Mouse (Mus musculus): ENCODE results near the gene Ruvbl2. TPM values are rescaled to one million over a fixed set of nuclear protein-coding genes. Genes with fewer than 3 reads are reported as not detected.
"Not testable (repeated sequence)": the region's sequence is repeated elsewhere in the genome, so short reads cannot be mapped to it uniquely, and the experiment has no call there.

Ruvbl2 gene
- total and polyA plus RNA-seq, 3 experiments: 253 to 277 (median 267) TPM

- H3K9me3 ChIP-seq (replicated peaks; ENCODE audit: low read length); H3K27me3 ChIP-seq (replicated peaks); DNase-seq (ENCODE audit: extremely low read depth); H3K4me2 ChIP-seq (ENCODE audit: insufficient read depth, low read depth, poor library complexity, severe bottlenecking); dilution Hi-C loops (cut with MboI; ENCODE audit: extremely low pct_ligation_motif_present, extremely low pct_unique_long_range_greater_than_20kb, low sequenced_read_pairs): not testable (repeated sequence)
- in situ Hi-C loops (cut with MboI; ENCODE audit: low pct_ligation_motif_present, low pct_unique_long_range_greater_than_20kb, low sequenced_read_pairs): loop anchor here (10.0 kb wide), 1 partner anchor 92 kb away; no protein-coding TSS in a partner anchor
- Histone ChIP-seq H3K4me1 (ENCODE audit: control insufficient read depth in 1 of 2, insufficient read depth in 2 of 2) (peaks cover 0 to 24% of the 10 kb centered on the region in 2 experiments; a peak in 2 of 4 replicates), H3K79me2 (replicated peaks; ENCODE audit: control insufficient read depth, extremely low read depth, insufficient read depth, poor library complexity, severe bottlenecking) (peaks cover 39% of the 10 kb centered on the region), H3K9ac (ENCODE audit: insufficient read depth, low read depth) (peak overlapping the region; percentile 68), H3K27ac (ENCODE audit: insufficient read depth, low read depth) (peak overlapping the region; percentile 74; the same call in 1 of the 2 replicates), H3K36me3 (replicated peaks in 1 of 2; ENCODE audit: control insufficient read depth in 1 of 2, insufficient read depth in 1 of 2, low read length in 1 of 2) (peaks cover 19 to 32% of the 10 kb centered on the region in 2 experiments), H3K4me3 (replicated peaks in 1 of 3; ENCODE audit: low read depth in 2 of 3, low read length in 2 of 3, poor library complexity in 1 of 3) (peak overlapping the region; percentile 61 to 89 (median 64))
- TF ChIP-seq CTCF (conservative IDR thresholded peaks at IDR 0.05 in 1 of 2, IDR thresholded peaks at IDR 0.05 in 1 of 2; ENCODE audit: low read depth in 2 of 2, low read length in 2 of 2): peak in 1 of 2 experiments; percentile 30; a peak in 2 of 4 replicates
Measured at GRCm38 (mm10) chr7:45396337-45396775, 41.5 kb downstream of the Ruvbl2 start.

GRCm38 (mm10) chr7:45395578-45396336 is 42.1 kb downstream of the Ruvbl2 start, which contains the start of gene Snrnp70:
Gene Snrnp70, minus strand, starts transcription at chr7:45395742.
- Histone ChIP-seq H3K4me3 (replicated peaks in 1 of 3; ENCODE audit: low read depth in 2 of 3, low read length in 2 of 3, poor library complexity in 1 of 3) (peak within 1 kb of the TSS; percentile 78 to 97 (median 89)), H3K4me1 (ENCODE audit: control insufficient read depth in 1 of 2, insufficient read depth in 2 of 2) (peaks cover 0 to 24% of the 10 kb centered on the region in 2 experiments; a peak in 2 of 4 replicates), H3K79me2 (replicated peaks; ENCODE audit: control insufficient read depth, extremely low read depth, insufficient read depth, poor library complexity, severe bottlenecking) (peaks cover 42% of the 10 kb centered on the region), H3K4me2 (ENCODE audit: insufficient read depth, low read depth, poor library complexity, severe bottlenecking) (peak within 1 kb of the TSS; percentile 87), H3K27ac (ENCODE audit: insufficient read depth, low read depth) (peak within 1 kb of the TSS; percentile 74), H3K27me3 (replicated peaks) (no peaks in the 10 kb centered on the region), H3K36me3 (replicated peaks in 1 of 2; ENCODE audit: control insufficient read depth in 1 of 2, insufficient read depth in 1 of 2, low read length in 1 of 2) (peaks cover 21 to 35% of the 10 kb centered on the region in 2 experiments), H3K9ac (ENCODE audit: insufficient read depth, low read depth) (peak within 1 kb of the TSS; percentile 84), H3K9me3 (replicated peaks; ENCODE audit: low read length) (no peaks in the 10 kb centered on the region)
- in situ Hi-C loops (cut with MboI; ENCODE audit: low pct_ligation_motif_present, low pct_unique_long_range_greater_than_20kb, low sequenced_read_pairs): loop anchor here (10.0 kb wide), 1 partner anchor 91 kb away; no protein-coding TSS in a partner anchor
- dilution Hi-C loops (cut with MboI; ENCODE audit: extremely low pct_ligation_motif_present, extremely low pct_unique_long_range_greater_than_20kb, low sequenced_read_pairs): no loop called here
- DNase-seq (ENCODE audit: extremely low read depth): peak; percentile 100
- TF ChIP-seq SIN3A (IDR thresholded peaks at IDR 0.05; ENCODE audit: low read length) (peak; percentile 92), BHLHE40 (IDR thresholded peaks at IDR 0.05; ENCODE audit: low read depth, low read length) (0 out of 2 replicates have a peak, but pooled peaks have one; percentile 16), ZC3H11A (IDR thresholded peaks at IDR 0.05; ENCODE audit: low read depth, low read length) (no peak), CTCF (conservative IDR thresholded peaks at IDR 0.05 in 1 of 2, IDR thresholded peaks at IDR 0.05 in 1 of 2; ENCODE audit: low read depth in 2 of 2, low read length in 2 of 2) (no peak), MXI1 (IDR thresholded peaks at IDR 0.05; ENCODE audit: low read depth, low read length) (peak; percentile 76), MEF2A (IDR thresholded peaks at IDR 0.05; ENCODE audit: borderline replicate concordance, low read depth, low read length) (peak; percentile 22; the same call in 1 of the 2 replicates), UBTF (IDR thresholded peaks at IDR 0.05; ENCODE audit: low read depth, low read length) (no peak), ETS1 (conservative IDR thresholded peaks at IDR 0.05; ENCODE audit: low read depth, low read length) (peak; percentile 39), USF2 (conservative IDR thresholded peaks at IDR 0.05; ENCODE audit: low read depth, low read length) (no peak), SMC3 (IDR thresholded peaks at IDR 0.05; ENCODE audit: low read depth, low read length) (no peak), JUN (IDR thresholded peaks at IDR 0.05; ENCODE audit: insufficient read depth, low read depth, low read length) (no peak), RCOR1 (conservative IDR thresholded peaks at IDR 0.05; ENCODE audit: low read depth, low read length) (0 out of 2 replicates have a peak, but pooled peaks have one; percentile 37), ZMIZ1 (IDR thresholded peaks at IDR 0.05; ENCODE audit: low read depth, low read length) (peak; percentile 89), USF1 (IDR thresholded peaks at IDR 0.05; ENCODE audit: low read depth, low read length) (no peak), RAD21 (IDR thresholded peaks at IDR 0.05; ENCODE audit: low read depth, low read length) (no peak), E2F4 (IDR thresholded peaks at IDR 0.05; ENCODE audit: insufficient replicate concordance, low read depth, low read length) (0 out of 2 replicates have a peak, but pooled peaks have one; percentile 81), MAZ (IDR thresholded peaks at IDR 0.05; ENCODE audit: low read depth, low read length) (peak; percentile 63; the same call in 1 of the 2 replicates), GABPA (IDR thresholded peaks at IDR 0.05; ENCODE audit: insufficient replicate concordance, low read depth, low read length) (no peak), MYC (IDR thresholded peaks at IDR 0.05; ENCODE audit: low read depth, low read length) (peak; percentile 75), POLR2A (IDR thresholded peaks at IDR 0.05; ENCODE audit: low read depth, low read length) (peak; percentile 93), CHD2 (IDR thresholded peaks at IDR 0.05; ENCODE audit: low read length) (peak; percentile 93), MAFK (IDR thresholded peaks at IDR 0.05; ENCODE audit: insufficient replicate concordance, low read length) (no peak), KAT2A (IDR thresholded peaks at IDR 0.05; ENCODE audit: insufficient replicate concordance, low read length) (peak; percentile 96), NRF1 (IDR thresholded peaks at IDR 0.05; ENCODE audit: low read depth, low read length) (peak; percentile 91), CHD1 (IDR thresholded peaks at IDR 0.05; ENCODE audit: low read depth, low read length) (0 out of 2 replicates have a peak, but pooled peaks have one; percentile 70), ZNF384 (IDR thresholded peaks at IDR 0.05; ENCODE audit: low read depth, low read length) (peak; percentile 16; the same call in 1 of the 2 replicates), ZKSCAN1 (IDR thresholded peaks at IDR 0.05; ENCODE audit: borderline replicate concordance, low read depth, low read length) (no peak; the same call in 1 of the 2 replicates), EP300 (IDR thresholded peaks at IDR 0.05; ENCODE audit: low read length) (no peak), PAX5 (IDR thresholded peaks at IDR 0.05; ENCODE audit: low read length) (no peak)

All from CH12.LX (cell line).